Mouse (Mus musculus) lung, adult 2 months (tissue): ENCODE data around the gene Slc16a12.

ENCODE experiments used
- CTCF ChIP-seq: fragments of 200-500 bp; IDR thresholded peaks from 2 replicates; pipeline ENCODE4 v1.5.1; 2011; ENCODE audit warnings: mild to moderate bottlenecking, low read length, control low read depth; ENCODE audit not compliant: insufficient read depth
- POLR2A ChIP-seq: fragments of 200-500 bp; IDR thresholded peaks from 2 replicates; pipeline ENCODE4 v1.6.1; 2011; ENCODE audit warnings: low read depth, mild to moderate bottlenecking, control low read depth, low read length, borderline replicate concordance; ENCODE audit errors: extremely low read depth

- TF ChIP-seq CTCF = no peak
- TF ChIP-seq POLR2A = no peak
Measured at GRCm38 (mm10) chr19:34752391-34753092, 5.5 kb upstream of the Slc16a12 start.
